Mouse (Mus musculus) intestine, postnatal 0 days (tissue): ENCODE results near the gene Gga3. TPM values are rescaled to one million over a fixed set of nuclear protein-coding genes. Genes with fewer than 3 reads are reported as not detected.

Experiments
- ATAC-seq: fragments of 200-750 bp; cut with Nextera tagmentation; 2 replicates; pipeline ENCODE4 v1.8.0; 2017; ENCODE audit warnings: mild to moderate bottlenecking, moderate TSS enrichment, moderate library complexity
- H3K27ac ChIP-seq: fragments of 300-500 bp; sonication (generic); 2 replicates; pipeline ENCODE4 v1.5.1; 2014; ENCODE audit warnings: mild to moderate bottlenecking, low read depth, low read length, moderate library complexity
- H3K27me3 ChIP-seq: fragments of 300-500 bp; sonication (generic); replicated peaks from 2 replicates; pipeline ENCODE4 v1.6.1; 2014; ENCODE audit warnings: low read length, mixed read lengths; ENCODE audit not compliant: control insufficient read depth, insufficient read depth
- H3K36me3 ChIP-seq: fragments of 300-500 bp; sonication (generic); 2 replicates; pipeline ENCODE4 v1.6.1; 2014; ENCODE audit warnings: mild to moderate bottlenecking, moderate library complexity; ENCODE audit not compliant: control insufficient read depth, insufficient read depth
- H3K4me1 ChIP-seq: fragments of 300-500 bp; sonication (generic); replicated peaks from 2 replicates; pipeline ENCODE4 v1.6.1; 2014; ENCODE audit warnings: antibody characterized with exemption, low read length, mixed read lengths; ENCODE audit not compliant: control insufficient read depth, insufficient read depth
- H3K4me2 ChIP-seq: fragments of 300-500 bp; sonication (generic); replicated peaks from 2 replicates; pipeline ENCODE4 v1.6.1; 2014; ENCODE audit warnings: low read depth, mild to moderate bottlenecking, moderate library complexity
- H3K4me3 ChIP-seq: fragments of 300-500 bp; sonication (generic); 2 replicates; pipeline ENCODE4 v1.5.1; 2014; ENCODE audit warnings: low read depth, low read length
- H3K9ac ChIP-seq: fragments of 300-500 bp; sonication (generic); 2 replicates; pipeline ENCODE4 v1.6.1; 2014; ENCODE audit warnings: mild to moderate bottlenecking, low read depth, low read length
- H3K9me3 ChIP-seq: fragments of 300-500 bp; sonication (generic); 2 replicates; pipeline ENCODE4 v1.6.1; 2016; ENCODE audit warnings: mixed run types; ENCODE audit not compliant: control insufficient read depth
- CTCF ChIP-seq: sonication (generic); IDR thresholded peaks from 2 replicates; pipeline ENCODE4 v1.5.1; 2016; ENCODE audit warnings: low read depth, mild to moderate bottlenecking, control low read depth, antibody characterized with exemption, moderate library complexity
- WGBS: fragments of 180-500 bp; shearing (Covaris S2); extraction: QIAGEN DNeasy Blood & Tissue Kit; methylation state at CpG from one replicate; pipeline ENCODE4 v1.1.7; 2014; 5-methylcytosine and 5-hydroxymethylcytosine counted together
- polyA plus RNA-seq: library from polyadenylated mRNA; unstranded; fragments of >200 nt; fragmentation: Nextera tagmentation; extraction: Ambion mirVana; gene quantifications from 2 replicates; pipeline ENCODE4 v1.2.1, GENCODE M21; 2015

Gga3 gene
- polyA plus RNA-seq, 1 experiment from 2014 or later: 5.7 TPM

- no peak overlapping the region for H3K4me2 ChIP-seq
- H3K9me3 ChIP-seq: no peaks in the 10 kb centered on the region
- no peak for ATAC-seq
- TF ChIP-seq CTCF: no peak
- no peaks in the 10 kb centered on the region for H3K4me1 ChIP-seq
- H3K27me3 ChIP-seq: no peaks in the 10 kb centered on the region
- no peak overlapping the region for H3K4me3 ChIP-seq
- no peaks in the 10 kb centered on the region for H3K36me3 ChIP-seq
- no peak overlapping the region for H3K9ac ChIP-seq
- WGBS: 88% methylated on average over 10 of the region's 10 CpGs
- no peak overlapping the region for H3K27ac ChIP-seq
These were observed 29.0 kb upstream of the Gga3 start for GRCm38 (mm10) chr11:115632862-115633261.

GRCm38 (mm10) chr11:115632247-115632646, 28.4 kb upstream of the Gga3 start:
- ATAC-seq: no peak
- no peak for TF ChIP-seq CTCF
- H3K9ac ChIP-seq: no peak overlapping the region
- no peaks in the 10 kb centered on the region for H3K9me3 ChIP-seq
- no peaks in the 10 kb centered on the region; the same call in 1 of the 2 replicates for H3K4me1 ChIP-seq
- no peaks in the 10 kb centered on the region for H3K27me3 ChIP-seq
- WGBS: 66% methylated on average over 7 of the region's 7 CpGs
- no peak overlapping the region for H3K4me3 ChIP-seq
- H3K4me2 ChIP-seq: no peak overlapping the region
- H3K27ac ChIP-seq: no peak overlapping the region
- no peaks in the 10 kb centered on the region for H3K36me3 ChIP-seq

- peak; percentile 78 for TF ChIP-seq CTCF
- ATAC-seq: no peak
- Histone ChIP-seq H3K27ac (no peak overlapping the region), H3K4me2 (no peak overlapping the region), H3K4me3 (no peak overlapping the region), H3K27me3 (no peaks in the 10 kb centered on the region), H3K36me3 (no peaks in the 10 kb centered on the region), H3K9ac (no peak overlapping the region), H3K9me3 (no peaks in the 10 kb centered on the region), H3K4me1 (no peaks in the 10 kb centered on the region; the same call in 1 of the 2 replicates)
- 32% methylated on average over 3 of the region's 3 CpGs for WGBS
These were observed 27.6 kb upstream of the Gga3 start for GRCm38 (mm10) chr11:115631505-115631890.

- no peak for ATAC-seq
- Histone ChIP-seq H3K4me2 (no peak overlapping the region), H3K4me1 (no peaks in the 10 kb centered on the region; the same call in 1 of the 2 replicates), H3K27ac (no peak overlapping the region), H3K9me3 (no peaks in the 10 kb centered on the region), H3K36me3 (no peaks in the 10 kb centered on the region), H3K4me3 (no peak overlapping the region), H3K27me3 (no peaks in the 10 kb centered on the region), H3K9ac (no peak overlapping the region)
- 41% methylated on average over 16 of the region's 16 CpGs for WGBS
- no peak for TF ChIP-seq CTCF
These were observed 27.0 kb upstream of the Gga3 start for GRCm38 (mm10) chr11:115630532-115631504.

GRCm38 (mm10) chr11:115629734-115630531, 26.1 kb upstream of the Gga3 start:
- H3K4me2 ChIP-seq: no peak overlapping the region
- no peak for ATAC-seq
- 86% methylated on average over 13 of the region's 13 CpGs for WGBS

More at GRCm38 (mm10) chr11:115629734-115630531, 26.1 kb upstream of the Gga3 start:
- no peaks in the 10 kb centered on the region for H3K36me3 ChIP-seq
- H3K27me3 ChIP-seq: no peaks in the 10 kb centered on the region
- no peaks in the 10 kb centered on the region; the same call in 1 of the 2 replicates for H3K4me1 ChIP-seq
- no peak for TF ChIP-seq CTCF
- H3K4me3 ChIP-seq: no peak overlapping the region
- H3K9ac ChIP-seq: no peak overlapping the region
- H3K27ac ChIP-seq: no peak overlapping the region
- no peaks in the 10 kb centered on the region for H3K9me3 ChIP-seq
